Mouse (Mus musculus) liver, postnatal 0 days (tissue): ENCODE data around the gene Ccni. TPM values are rescaled to one million over a fixed set of nuclear protein-coding genes. Genes with fewer than 3 reads are reported as not detected.

Experiments used
- ATAC-seq: fragments of 200-750 bp; cut with Nextera tagmentation; 2 replicates; pipeline ENCODE4 v1.8.0; 2017; ENCODE audit warnings: mild to moderate bottlenecking, moderate library complexity
- DNase-seq: peaks from one replicate; pipeline ENCODE4 v3.0.0-alpha.2; 2016
- H3K27ac ChIP-seq: fragments of 300-500 bp; sonication (generic); 2 replicates; pipeline ENCODE4 v1.5.1; 2014; ENCODE audit warnings: antibody characterized with exemption, moderate library complexity, mild to moderate bottlenecking, low read depth
- H3K27me3 ChIP-seq: fragments of 300-500 bp; sonication (generic); 2 replicates; pipeline ENCODE4 v1.6.1; 2014; ENCODE audit warnings: low read length, control low read depth, mixed read lengths; ENCODE audit not compliant: insufficient read depth
- H3K36me3 ChIP-seq: fragments of 300-500 bp; sonication (generic); replicated peaks from 2 replicates; pipeline ENCODE4 v1.6.1; 2014; ENCODE audit warnings: mild to moderate bottlenecking, control low read depth, low read length, moderate library complexity, mixed read lengths; ENCODE audit not compliant: insufficient read depth
- H3K4me1 ChIP-seq: fragments of 300-500 bp; sonication (generic); 2 replicates; pipeline ENCODE4 v1.6.1; 2014; ENCODE audit warnings: antibody characterized with exemption, mild to moderate bottlenecking, control low read depth; ENCODE audit not compliant: insufficient read depth
- H3K4me2 ChIP-seq: fragments of 300-500 bp; sonication (generic); 2 replicates; pipeline ENCODE4 v1.6.1; 2014; ENCODE audit warnings: low read depth, mild to moderate bottlenecking, low read length, moderate library complexity, mixed read lengths
- H3K4me3 ChIP-seq: fragments of 300-500 bp; sonication (generic); 2 replicates; pipeline ENCODE4 v1.5.1; 2014; ENCODE audit warnings: low read depth, low read length
- H3K9ac ChIP-seq: fragments of 300-500 bp; sonication (generic); replicated peaks from 2 replicates; pipeline ENCODE4 v1.6.1; 2014; ENCODE audit warnings: mild to moderate bottlenecking, moderate library complexity
- H3K9me3 ChIP-seq: fragments of 300-500 bp; sonication (generic); 2 replicates; pipeline ENCODE4 v1.6.1; 2016; ENCODE audit warnings: mild to moderate bottlenecking, control low read depth, low read length, mixed read lengths
- CTCF ChIP-seq: sonication (generic); IDR thresholded peaks from 2 replicates; pipeline ENCODE4 v1.5.1; 2016; ENCODE audit warnings: antibody characterized with exemption, low read depth
- EP300 ChIP-seq: IDR thresholded peaks from 2 replicates; pipeline ENCODE4 v1.6.1; 2016; ENCODE audit warnings: antibody characterized with exemption, low read depth, mild to moderate bottlenecking
- WGBS: fragments of 180-500 bp; shearing (Covaris S2); extraction: QIAGEN DNeasy Blood & Tissue Kit; methylation state at CpG from one replicate; pipeline ENCODE4 v1.1.7; 2014; ENCODE audit not compliant: insufficient replicate concordance; 5-methylcytosine and 5-hydroxymethylcytosine counted together
- polyA plus RNA-seq: library from polyadenylated mRNA; unstranded; fragments of >200 nt; fragmentation: Nextera tagmentation; extraction: Ambion mirVana; gene quantifications from 2 replicates; pipeline ENCODE4 v1.2.1, GENCODE M21; 2015

Ccni gene
- polyA plus RNA-seq, 1 experiment from 2014 or later = 41.9 TPM

DNA sequence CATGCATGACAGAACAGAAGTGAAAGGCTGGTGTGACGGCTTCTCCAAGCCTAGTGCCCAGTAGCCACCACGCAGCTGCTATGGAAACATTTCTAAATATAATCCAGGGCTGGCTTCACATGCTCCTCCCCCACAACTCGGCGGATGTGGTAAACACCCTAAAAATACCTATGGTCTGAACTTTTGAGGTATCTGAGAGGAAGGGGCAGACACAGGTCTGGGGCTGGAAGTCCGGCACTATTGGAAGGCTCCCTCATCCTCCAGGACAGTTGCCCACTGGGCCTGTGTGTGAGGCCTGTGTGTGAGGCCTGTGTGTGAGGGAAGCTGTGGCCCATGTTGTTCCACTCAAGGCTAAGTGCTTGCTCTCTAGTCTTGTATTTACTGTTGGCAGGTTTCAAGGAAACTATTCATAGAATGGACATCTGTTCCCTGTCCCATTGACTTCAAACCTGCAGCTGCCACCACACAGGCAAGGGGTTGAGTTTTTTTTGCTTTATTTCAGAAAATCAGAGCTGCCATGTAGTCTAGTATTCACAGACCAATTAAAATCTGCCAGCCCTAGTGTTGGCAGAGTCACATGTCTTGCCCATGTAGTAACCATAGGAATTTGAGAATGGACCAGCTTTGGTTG is 69.2 kb downstream of the Ccni start:
- Histone ChIP-seq H3K27me3 (no peaks in the 10 kb centered on the region), H3K4me1 (peaks cover 9% of the 10 kb centered on the region; the same call in 1 of the 2 replicates), H3K36me3 (peaks cover 12% of the 10 kb centered on the region), H3K4me2 (no peak overlapping the region), H3K27ac (peak overlapping the region; percentile 56), H3K9ac (no peak overlapping the region), H3K4me3 (no peak overlapping the region), H3K9me3 (no peaks in the 10 kb centered on the region)
- peak; percentile 53; the same call in 1 of the 2 replicates for ATAC-seq
- peak; percentile 45 for DNase-seq
- TF ChIP-seq CTCF (no peak), EP300 (no peak)
- WGBS = 37% methylated on average over 5 of the region's 5 CpGs

DNA sequence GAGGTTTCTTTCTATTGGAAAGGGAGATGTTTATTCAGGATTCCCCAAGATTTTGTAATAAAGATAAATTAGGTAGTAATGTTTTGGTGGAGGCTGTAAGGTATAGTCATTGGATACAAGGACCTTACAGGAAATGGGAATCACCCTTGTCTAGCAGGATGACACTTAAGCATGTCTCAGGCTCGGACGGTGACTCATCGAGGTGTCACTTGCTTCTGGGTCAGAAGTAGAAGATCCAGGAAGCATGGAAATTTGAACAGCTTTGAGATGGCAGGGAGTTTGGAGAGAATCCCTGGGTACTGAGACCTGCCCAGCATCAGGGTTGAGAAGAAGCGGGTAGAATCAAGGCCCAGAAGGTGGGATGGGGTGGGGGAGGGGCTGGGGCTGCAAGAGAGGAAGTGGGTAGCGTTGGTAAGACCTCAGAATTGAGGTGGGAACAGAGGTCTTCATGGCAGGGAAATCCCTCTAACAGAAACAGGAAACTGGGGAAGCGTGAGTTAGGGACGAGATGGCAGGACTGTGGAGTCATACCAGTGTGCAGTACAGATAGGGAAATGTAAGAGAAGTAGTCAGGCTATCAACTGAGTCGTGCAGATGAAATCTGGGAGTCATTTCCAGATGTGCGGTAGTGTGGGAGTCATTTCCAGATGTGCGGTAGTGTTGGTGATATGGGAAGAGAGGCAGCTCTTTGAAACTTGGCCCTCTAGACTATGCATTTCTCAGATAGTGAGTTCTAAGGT is 70.8 kb downstream of the Ccni start:
- TF ChIP-seq EP300 (peak; percentile 34; the same call in 1 of the 2 replicates), CTCF (no peak)
- Histone ChIP-seq H3K27ac (no peak overlapping the region), H3K4me3 (no peak overlapping the region), H3K9me3 (no peaks in the 10 kb centered on the region), H3K27me3 (no peaks in the 10 kb centered on the region), H3K4me2 (no peak overlapping the region), H3K4me1 (peaks cover 15% of the 10 kb centered on the region), H3K9ac (no peak overlapping the region), H3K36me3 (peaks cover 9% of the 10 kb centered on the region)
- WGBS = 36% methylated on average over 10 of the region's 10 CpGs
- DNase-seq (no peak), ATAC-seq (peak; percentile 63)

GRCm38 (mm10) chr5:93133445-93134244 is 72.7 kb downstream of the Ccni start:
- H3K27ac ChIP-seq = no peak overlapping the region
- peaks cover 32% of the 10 kb centered on the region for H3K4me1 ChIP-seq
- H3K36me3 ChIP-seq = no peaks in the 10 kb centered on the region
- no peak overlapping the region for H3K4me3 ChIP-seq
- H3K27me3 ChIP-seq = no peaks in the 10 kb centered on the region
- no peaks in the 10 kb centered on the region for H3K9me3 ChIP-seq
- WGBS = 32% methylated on average over 10 of the region's 10 CpGs
- H3K4me2 ChIP-seq = no peak overlapping the region
- TF ChIP-seq EP300 (no peak), CTCF (no peak)
- DNase-seq = no peak
- H3K9ac ChIP-seq = no peak overlapping the region
- ATAC-seq = no peak

Other genes starting within 250 kb of the Ccni start
- 1.8 and 3.9 TPM in 2 replicates for gene Sowahb, start 161.5 kb downstream of the Ccni start, polyA plus RNA-seq
- 12.1 and 12.2 TPM in 2 replicates for gene Sept11, start 113.1 kb downstream of the Ccni start, polyA plus RNA-seq
- 1.7 and 2.0 TPM in 2 replicates for gene 2010109A12Rik, start within 50 bp of the Ccni start, polyA plus RNA-seq
- 12.5 and 13.3 TPM in 2 replicates for gene Ccng2, start 60.8 kb upstream of the Ccni start, polyA plus RNA-seq